In the genomic region with DNA sequence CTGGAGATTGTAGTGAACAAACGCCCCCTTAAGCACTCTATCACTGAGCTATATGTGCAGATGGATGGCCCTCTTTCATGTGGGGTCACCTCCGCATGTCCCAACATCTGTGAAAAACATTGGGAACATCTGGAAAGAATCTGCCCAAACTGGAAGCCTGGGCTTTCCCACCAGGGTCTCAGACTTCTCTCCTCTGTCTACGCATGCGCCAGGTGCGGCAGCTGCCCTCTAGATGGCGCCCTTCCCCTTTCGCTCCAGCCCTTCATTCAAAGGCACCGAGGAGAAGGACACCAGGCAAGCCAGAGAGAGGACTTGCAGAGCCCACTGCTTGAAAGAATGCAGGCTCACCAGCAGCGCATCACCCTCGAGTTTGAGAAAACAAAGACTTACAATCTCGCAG, we compare ENCODE assay signal across 8 mouse cellular contexts. TPM values are rescaled to one million over a fixed set of nuclear protein-coding genes. Genes with fewer than 3 reads are reported as not detected.
DNase-seq lines count a peak whose midpoint lies in the region; ATAC-seq and TF ChIP-seq lines count a peak whose summit lies in the region.

No protein-coding gene starts in this region.

- H3K4me1 ChIP-seq in forebrain, embryonic 11.5 days (replicated peaks; ENCODE audit: control insufficient read depth, insufficient read depth, low read length): peaks cover 5% of the 10 kb centered on the region
- H3K4me1 ChIP-seq in heart, embryonic 15.5 days (replicated peaks): peaks cover 11% of the 10 kb centered on the region
- H3K4me1 ChIP-seq in liver, embryonic 14.5 days (replicated peaks; ENCODE audit: control insufficient read depth in 2 of 2, insufficient read depth in 2 of 2, low read length in 1 of 2): peaks cover 2 to 3% of the 10 kb centered on the region in 2 experiments; a peak in 1 of 4 replicates
- peaks cover 13% of the 10 kb centered on the region; the same call in 1 of the 2 replicates for H3K4me1 ChIP-seq in neural tube, embryonic 11.5 days (ENCODE audit: control insufficient read depth, insufficient read depth, low read length)
- H3K4me1 ChIP-seq in stomach, embryonic 16.5 days (ENCODE audit: control insufficient read depth, insufficient read depth, low read length): 0 out of 2 replicates have a peak, but pooled peaks cover 6% of the 10 kb centered on the region

- H3K9ac ChIP-seq in forebrain, embryonic 11.5 days (ENCODE audit: low read length): no peak overlapping the region
- no peak overlapping the region for H3K9ac ChIP-seq in heart, embryonic 15.5 days
- H3K9ac ChIP-seq in liver, embryonic 14.5 days (replicated peaks): no peak overlapping the region
- H3K9ac ChIP-seq in neural tube, embryonic 11.5 days (ENCODE audit: low read length): no peak overlapping the region
- no peak overlapping the region for H3K9ac ChIP-seq in stomach, embryonic 16.5 days (ENCODE audit: low read length)

- WGBS in forebrain, embryonic 11.5 days: 2% methylated on average over 11 of the region's 11 CpGs
- 2% methylated on average over 11 of the region's 11 CpGs for WGBS in heart, embryonic 15.5 days
- 2% methylated on average over 11 of the region's 11 CpGs for WGBS in liver, embryonic 14.5 days (ENCODE audit: insufficient replicate concordance)
- 3% methylated on average over 11 of the region's 11 CpGs for WGBS in neural tube, embryonic 11.5 days
- 2% methylated on average over 11 of the region's 11 CpGs for WGBS in stomach, embryonic 16.5 days

- H3K4me2 ChIP-seq in forebrain, embryonic 11.5 days (ENCODE audit: low read depth, low read length, severe bottlenecking): no peak overlapping the region
- no peak overlapping the region for H3K4me2 ChIP-seq in heart, embryonic 15.5 days
- H3K4me2 ChIP-seq in liver, embryonic 14.5 days (ENCODE audit: low read depth): no peak overlapping the region
- H3K4me2 ChIP-seq in neural tube, embryonic 11.5 days (ENCODE audit: low read depth): no peak overlapping the region
- peak overlapping the region; percentile 16; the same call in 1 of the 2 replicates for H3K4me2 ChIP-seq in stomach, embryonic 16.5 days (ENCODE audit: low read depth, low read length)

- no peaks in the 10 kb centered on the region for H3K36me3 ChIP-seq in C2C12 (ENCODE audit: control insufficient read depth, insufficient read depth)
- no peaks in the 10 kb centered on the region for H3K36me3 ChIP-seq in forebrain, embryonic 11.5 days (ENCODE audit: control insufficient read depth, insufficient read depth, low read length)
- no peaks in the 10 kb centered on the region for H3K36me3 ChIP-seq in heart, embryonic 15.5 days
- H3K36me3 ChIP-seq in liver, embryonic 14.5 days (replicated peaks; ENCODE audit: control insufficient read depth, insufficient read depth, low read depth): no peaks in the 10 kb centered on the region
- no peaks in the 10 kb centered on the region for H3K36me3 ChIP-seq in neural tube, embryonic 11.5 days (ENCODE audit: control insufficient read depth, insufficient read depth, low read length)
- no peaks in the 10 kb centered on the region for H3K36me3 ChIP-seq in stomach, embryonic 16.5 days (ENCODE audit: control insufficient read depth, insufficient read depth, low read length)

- H3K79me3 ChIP-seq in C2C12 (ENCODE audit: low read depth): no peaks in the 10 kb centered on the region

- no peak overlapping the region for H3K4me3 ChIP-seq in C2C12 (ENCODE audit: insufficient read depth, poor library complexity, severe bottlenecking)
- no peak overlapping the region for H3K4me3 ChIP-seq in forebrain, embryonic 11.5 days (ENCODE audit: low read depth, low read length)
- H3K4me3 ChIP-seq in heart, embryonic 15.5 days: no peak overlapping the region
- H3K4me3 ChIP-seq in liver, embryonic 14.5 days (ENCODE audit: insufficient read depth in 1 of 2, low read depth in 2 of 2, low read length in 2 of 2): no peak overlapping the region
- H3K4me3 ChIP-seq in neural tube, embryonic 11.5 days (ENCODE audit: low read depth, low read length): no peak overlapping the region
- H3K4me3 ChIP-seq in stomach, embryonic 16.5 days (replicated peaks; ENCODE audit: low read length): no peak overlapping the region

- peak; percentile 69; the same call in 1 of the 2 replicates for ATAC-seq in forebrain, embryonic 11.5 days (replicated peaks; ENCODE audit: low FRiP score)
- peak; percentile 70 for ATAC-seq in heart, embryonic 15.5 days (replicated peaks; ENCODE audit: insufficient number of reproducible peaks, insufficient read depth, low FRiP score, low read depth)
- peak; percentile 68; the same call in 1 of the 2 replicates for ATAC-seq in liver, embryonic 14.5 days (ENCODE audit: insufficient read depth)
- ATAC-seq in neural tube, embryonic 11.5 days (ENCODE audit: insufficient read depth, low FRiP score, low TSS enrichment): no peak
- peak; percentile 77; the same call in 1 of the 2 replicates for ATAC-seq in stomach, embryonic 16.5 days (ENCODE audit: insufficient read depth, low FRiP score)

- peak; percentile 75 for DNase-seq in brain, adult 2 months (ENCODE audit: low read depth, low spot score)
- peak; percentile 95 for DNase-seq in forebrain, embryonic 11.5 days (ENCODE audit: low spot score)
- DNase-seq in kidney, postnatal 14 days: peak; percentile 90
- DNase-seq in liver, embryonic 14.5 days (ENCODE audit: low read depth in 3 of 3, low spot score in 3 of 3): peak in 1 of 3 experiments; percentile 71
- peak; percentile 93 for DNase-seq in neural tube, embryonic 11.5 days (ENCODE audit: low spot score)

- TF ChIP-seq CTCF in C2C12 (IDR thresholded peaks at IDR 0.05; ENCODE audit: control insufficient read depth, insufficient read depth, insufficient read length): peak; percentile 89
- TF ChIP-seq CTCF in liver, embryonic 14.5 days (IDR thresholded peaks at IDR 0.05; ENCODE audit: low read depth): peak; percentile 100

- no peaks in the 10 kb centered on the region for H3K9me3 ChIP-seq in forebrain, embryonic 11.5 days (ENCODE audit: control insufficient read depth, low read length)
- no peaks in the 10 kb centered on the region for H3K9me3 ChIP-seq in heart, embryonic 15.5 days (replicated peaks)
- no peaks in the 10 kb centered on the region for H3K9me3 ChIP-seq in liver, embryonic 14.5 days (ENCODE audit: control insufficient read depth, low read length)
- no peaks in the 10 kb centered on the region for H3K9me3 ChIP-seq in neural tube, embryonic 11.5 days (ENCODE audit: control insufficient read depth, low read length)
- no peaks in the 10 kb centered on the region for H3K9me3 ChIP-seq in stomach, embryonic 16.5 days (replicated peaks; ENCODE audit: control insufficient read depth, low read length)

- H3K79me2 ChIP-seq in C2C12 (ENCODE audit: control insufficient read depth, insufficient read depth): no peaks in the 10 kb centered on the region

- H3K27me3 ChIP-seq in C2C12 (ENCODE audit: control insufficient read depth, insufficient read depth, insufficient read length): no peaks in the 10 kb centered on the region
- H3K27me3 ChIP-seq in forebrain, embryonic 11.5 days (ENCODE audit: control insufficient read depth, insufficient read depth, low read length): no peaks in the 10 kb centered on the region
- H3K27me3 ChIP-seq in heart, embryonic 15.5 days: no peaks in the 10 kb centered on the region
- H3K27me3 ChIP-seq in liver, embryonic 14.5 days (ENCODE audit: control insufficient read depth, insufficient read depth, low read length): no peaks in the 10 kb centered on the region
- no peaks in the 10 kb centered on the region for H3K27me3 ChIP-seq in neural tube, embryonic 11.5 days (ENCODE audit: control insufficient read depth, insufficient read depth, low read length)
- H3K27me3 ChIP-seq in stomach, embryonic 16.5 days (ENCODE audit: control insufficient read depth, insufficient read depth, low read length): no peaks in the 10 kb centered on the region

- H3ac ChIP-seq in C2C12 (ENCODE audit: control insufficient read depth, insufficient read length, low read depth): no peak overlapping the region

- H3K27ac ChIP-seq in forebrain, embryonic 11.5 days (ENCODE audit: low read depth, low read length): no peak overlapping the region
- H3K27ac ChIP-seq in heart, embryonic 15.5 days: no peak overlapping the region
- no peak overlapping the region for H3K27ac ChIP-seq in liver, embryonic 14.5 days
- H3K27ac ChIP-seq in neural tube, embryonic 11.5 days (ENCODE audit: low read depth, low read length): no peak overlapping the region
- H3K27ac ChIP-seq in stomach, embryonic 16.5 days (ENCODE audit: low read length): no peak overlapping the region

- no peak for TF ChIP-seq EP300 in liver, embryonic 14.5 days (IDR thresholded peaks at IDR 0.05; ENCODE audit: low read depth)

TF ChIP-seq in C2C12, 6 proteins besides CTCF, POLR2A, EP300 and RAD21 (continues in another document):
- no peak for TF ChIP-seq CEBPB (IDR thresholded peaks at IDR 0.05; ENCODE audit: low read depth)

RNA-seq across cellular contexts. Expression of a gene that starts 8.7 kb away (rescaled TPM):
- polyA plus RNA-seq in C2C12 (2012; fragmentation: generic; extraction: Trizol): 11.5 TPM
- polyA plus RNA-seq in forebrain, embryonic 11.5 days (2014; fragmentation: Nextera tagmentation; extraction: Ambion mirVana): 9.4 and 10.2 TPM in 2 replicates
- 7.8 and 9.6 TPM in 2 replicates for polyA plus RNA-seq in heart, embryonic 15.5 days (2015; fragmentation: Nextera tagmentation; extraction: Ambion mirVana)
- polyA plus RNA-seq in liver, embryonic 14.5 days (2012; rRNA removed): 38.4 and 40.5 TPM in 2 replicates
- polyA plus RNA-seq in liver, embryonic 14.5 days (2014; fragmentation: Nextera tagmentation; extraction: Ambion mirVana): 50.3 and 53.4 TPM in 2 replicates
- 7.2 and 7.6 TPM in 2 replicates for polyA plus RNA-seq in neural tube, embryonic 11.5 days (2014; fragmentation: Nextera tagmentation; extraction: Ambion mirVana)
- 7.7 and 9.3 TPM in 2 replicates for polyA plus RNA-seq in stomach, embryonic 16.5 days (2015; fragmentation: Nextera tagmentation; extraction: Ambion mirVana)

RNA-seq across cellular contexts. Expression of a gene that starts 20.2 kb away (rescaled TPM):
- polyA plus RNA-seq in C2C12 (2012; fragmentation: generic; extraction: Trizol): 780 TPM
- 351 and 380 TPM in 2 replicates for polyA plus RNA-seq in forebrain, embryonic 11.5 days (2014; fragmentation: Nextera tagmentation; extraction: Ambion mirVana)
- polyA plus RNA-seq in heart, embryonic 15.5 days (2015; fragmentation: Nextera tagmentation; extraction: Ambion mirVana): 261 and 294 TPM in 2 replicates
- 23.0 and 29.8 TPM in 2 replicates for polyA plus RNA-seq in liver, embryonic 14.5 days (2012; rRNA removed)
- polyA plus RNA-seq in liver, embryonic 14.5 days (2014; fragmentation: Nextera tagmentation; extraction: Ambion mirVana): 33.2 and 33.8 TPM in 2 replicates
- 440 and 470 TPM in 2 replicates for polyA plus RNA-seq in neural tube, embryonic 11.5 days (2014; fragmentation: Nextera tagmentation; extraction: Ambion mirVana)
- polyA plus RNA-seq in stomach, embryonic 16.5 days (2015; fragmentation: Nextera tagmentation; extraction: Ambion mirVana): 271 and 285 TPM in 2 replicates

RNA-seq across cellular contexts. Expression of a gene that starts 42.7 kb away (rescaled TPM):
- 3.8 TPM for polyA plus RNA-seq in C2C12 (2012; fragmentation: generic; extraction: Trizol)
- 4.1 and 4.3 TPM in 2 replicates for polyA plus RNA-seq in forebrain, embryonic 11.5 days (2014; fragmentation: Nextera tagmentation; extraction: Ambion mirVana)
- polyA plus RNA-seq in heart, embryonic 15.5 days (2015; fragmentation: Nextera tagmentation; extraction: Ambion mirVana): 2.6 and 4.8 TPM in 2 replicates
- polyA plus RNA-seq in liver, embryonic 14.5 days (2012; rRNA removed): 1.1 and 1.2 TPM in 2 replicates
- polyA plus RNA-seq in liver, embryonic 14.5 days (2014; fragmentation: Nextera tagmentation; extraction: Ambion mirVana): 0.66 and 0.85 TPM in 2 replicates
- 6.9 and 7.5 TPM in 2 replicates for polyA plus RNA-seq in neural tube, embryonic 11.5 days (2014; fragmentation: Nextera tagmentation; extraction: Ambion mirVana)
- 7.0 and 7.1 TPM in 2 replicates for polyA plus RNA-seq in stomach, embryonic 16.5 days (2015; fragmentation: Nextera tagmentation; extraction: Ambion mirVana)
